Mouse (Mus musculus) spleen, postnatal 36 days (tissue): Measurements from ENCODE around the gene Hectd2.

Experiments
- DNase-seq, 2 experiments: peaks; one replicate each; pipeline ENCODE4 v3.0.0; 2022; ENCODE audit warnings: low spot score in 2 of 2, mixed read lengths in 1 of 2

Gene Hectd2

DNA sequence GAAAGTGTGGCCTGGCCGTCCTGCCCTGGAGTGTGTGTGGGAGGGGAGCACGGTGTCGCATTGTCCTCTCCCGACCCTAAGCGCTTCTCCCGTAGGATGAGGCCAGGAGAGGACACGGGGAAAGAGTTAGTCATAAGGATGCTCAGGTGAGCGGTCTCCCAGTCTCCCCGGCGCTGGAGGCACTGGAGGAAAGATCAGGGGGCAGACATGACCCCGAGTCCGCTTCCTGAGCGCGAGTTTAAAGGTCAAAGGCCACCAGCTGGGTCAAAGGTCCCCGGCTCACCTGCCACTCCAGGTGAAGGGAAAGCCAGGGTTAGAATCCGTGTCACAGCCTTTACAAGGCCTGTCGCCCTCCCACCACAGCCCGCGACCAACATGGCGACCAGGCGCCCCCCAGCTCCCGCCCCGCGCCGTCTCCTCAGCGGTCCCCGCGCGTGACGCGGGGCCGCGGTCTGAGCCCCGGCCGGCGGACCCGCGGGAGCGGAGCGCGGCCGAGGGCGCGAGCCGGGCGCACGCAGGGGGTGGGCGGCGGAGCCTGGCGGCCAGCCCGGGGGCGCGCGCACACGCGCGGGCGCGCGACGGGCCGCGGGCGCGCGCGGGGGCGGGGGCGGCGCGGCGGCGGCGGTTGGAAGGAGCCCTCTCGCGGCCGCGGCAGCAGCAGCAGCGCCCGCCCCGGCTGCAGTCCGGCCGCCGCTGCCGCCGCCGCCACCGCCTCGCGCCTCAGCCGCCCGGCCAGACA lies at the start of gene Hectd2:
Gene Hectd2 (plus strand): TSS at position 594 of the 739 bp plus-strand sequence.
- peak; percentile 21 to 24 for DNase-seq

GRCm38 (mm10) chr19:36504716-36505115 lies 49.7 kb upstream of the Hectd2 start:
- DNase-seq: no peak

DNA sequence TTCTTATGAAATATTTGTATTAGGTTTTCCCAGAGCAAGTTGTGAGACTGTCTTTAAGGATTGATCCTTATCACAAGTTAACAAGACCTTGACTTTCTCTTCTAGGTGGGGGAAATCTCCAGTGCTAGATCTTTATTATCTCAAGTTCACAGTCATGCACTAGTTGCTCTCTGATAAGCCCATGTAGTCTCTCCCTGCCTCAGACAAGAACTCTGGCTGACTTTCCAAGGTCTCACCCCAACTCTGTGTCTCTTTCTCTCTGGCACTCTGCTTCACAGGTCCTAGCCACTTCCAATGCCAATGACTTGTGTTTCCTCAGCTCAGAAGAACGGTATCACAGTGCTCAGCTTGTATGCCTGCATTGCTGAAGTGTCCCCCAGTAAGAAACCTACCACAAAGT lies 43.1 kb upstream of the Hectd2 start:
- DNase-seq: no peak

GRCm38 (mm10) chr19:36518461-36518860 lies 36.0 kb upstream of the Hectd2 start:
- DNase-seq: no peak

GRCm38 (mm10) chr19:36521568-36521967 lies 32.9 kb upstream of the Hectd2 start:
- no peak for DNase-seq

DNA sequence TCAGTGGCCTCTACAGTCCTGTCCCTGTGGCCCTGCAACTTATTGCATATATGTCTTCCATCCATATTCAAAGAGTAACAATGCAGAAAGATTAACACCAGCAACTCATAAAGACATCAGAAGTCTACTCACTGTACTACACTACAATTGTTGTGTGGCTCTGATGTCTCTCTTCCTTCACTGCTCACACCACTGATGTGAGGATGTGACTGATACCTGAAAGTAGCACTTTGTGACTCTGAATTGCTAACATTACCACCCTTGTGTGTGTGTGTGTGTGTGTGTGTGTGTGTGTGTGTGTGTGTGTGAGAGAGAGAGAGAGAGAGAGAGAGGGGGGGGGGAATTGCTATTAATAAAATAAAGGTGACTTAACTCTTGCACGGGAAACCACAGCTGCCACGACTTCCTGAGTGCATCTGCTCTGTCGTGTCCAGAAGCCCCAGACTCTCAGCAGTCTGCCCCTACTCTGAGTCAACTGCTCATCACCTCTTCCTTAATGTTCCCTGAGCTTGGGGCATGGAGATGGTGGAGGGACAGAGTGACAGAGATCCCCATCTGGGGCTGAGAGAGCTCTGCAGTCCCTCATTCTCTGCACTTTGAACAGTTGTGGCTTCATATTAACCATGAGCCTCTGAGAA lies 31.8 kb upstream of the Hectd2 start:
- DNase-seq: peak; percentile 33

DNA sequence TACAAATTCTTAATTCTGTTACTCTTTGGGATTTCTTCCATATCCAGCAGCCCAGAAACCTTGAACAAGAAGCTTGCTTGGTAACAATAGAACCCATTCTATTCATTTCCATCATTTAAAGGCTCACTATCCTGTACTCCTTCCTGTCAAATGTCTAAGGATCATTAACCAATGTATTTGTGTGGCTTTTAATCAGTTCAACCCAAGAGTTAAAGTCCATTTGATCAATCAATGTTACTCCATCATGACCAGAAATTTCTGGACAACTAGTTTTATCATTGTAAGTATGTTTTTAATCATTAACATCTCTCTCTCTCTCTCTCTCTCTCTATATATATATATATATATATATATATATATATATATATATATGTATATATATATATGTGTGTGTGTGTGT lies 29.4 kb upstream of the Hectd2 start:
- no peak for DNase-seq

- DNase-seq: no peak
These were observed 21.4 kb upstream of the Hectd2 start for GRCm38 (mm10) chr19:36533082-36533481.

- peak; percentile 17 to 20 for DNase-seq
These were observed 20.3 kb upstream of the Hectd2 start for GRCm38 (mm10) chr19:36534011-36534765.

DNA sequence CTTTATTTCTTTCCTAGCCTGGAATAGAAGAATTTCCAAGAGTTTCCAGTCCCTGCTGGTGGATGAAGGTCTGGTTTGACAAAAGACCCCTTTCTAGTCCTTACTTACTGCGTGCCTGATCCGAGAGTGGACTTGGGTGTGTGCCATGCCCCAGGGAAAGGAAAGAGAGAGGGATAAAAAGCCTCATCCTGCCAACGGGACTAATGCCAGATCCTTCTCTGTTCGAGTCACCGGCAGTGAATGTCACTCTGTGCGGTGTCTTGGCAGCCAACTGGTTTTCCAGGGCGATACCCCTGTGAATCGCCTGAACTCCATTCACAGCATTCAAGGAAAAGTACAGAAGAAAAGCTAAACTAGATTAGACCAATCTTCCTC lies 19.7 kb upstream of the Hectd2 start:
- DNase-seq: no peak

DNA sequence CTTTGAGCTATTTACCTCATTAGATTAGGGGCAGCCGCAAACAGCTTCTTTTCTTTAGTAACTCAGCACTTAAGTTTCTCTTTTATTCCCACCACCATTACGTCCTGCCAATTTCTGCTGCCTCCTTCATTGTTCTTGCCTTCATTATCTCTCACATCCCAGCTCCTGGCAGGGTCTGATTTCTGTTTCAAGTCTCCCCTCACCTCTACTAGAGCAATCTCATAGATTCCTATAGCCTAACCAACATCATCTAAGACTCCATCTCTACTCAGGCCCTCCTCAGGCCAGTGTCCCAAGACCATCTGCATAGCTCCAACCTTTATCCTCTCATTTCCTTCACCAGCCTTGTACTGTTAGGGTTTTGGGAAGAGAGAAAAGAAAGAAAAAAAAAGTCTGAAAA lies 19.3 kb upstream of the Hectd2 start:
- no peak for DNase-seq

DNA sequence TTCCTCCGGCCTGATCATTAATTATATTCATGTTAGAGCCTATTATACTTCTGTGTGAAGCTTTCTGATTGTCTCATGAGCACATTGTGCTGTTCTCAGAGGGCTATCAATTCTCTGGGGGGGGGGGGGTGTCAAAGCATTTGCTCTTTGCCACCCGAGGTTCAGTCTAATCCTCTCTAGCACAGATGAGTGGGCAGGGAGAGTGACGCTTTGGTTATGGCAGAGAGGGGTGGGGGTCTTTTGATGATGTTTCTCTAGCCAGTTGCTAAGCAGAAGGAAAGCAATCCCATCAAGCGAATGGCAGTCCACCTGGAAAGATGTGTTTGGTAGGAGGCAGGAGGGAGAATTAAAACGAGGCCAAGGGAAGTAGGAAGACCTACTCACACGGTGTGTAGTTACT lies 18.6 kb upstream of the Hectd2 start:
- no peak for DNase-seq

DNA sequence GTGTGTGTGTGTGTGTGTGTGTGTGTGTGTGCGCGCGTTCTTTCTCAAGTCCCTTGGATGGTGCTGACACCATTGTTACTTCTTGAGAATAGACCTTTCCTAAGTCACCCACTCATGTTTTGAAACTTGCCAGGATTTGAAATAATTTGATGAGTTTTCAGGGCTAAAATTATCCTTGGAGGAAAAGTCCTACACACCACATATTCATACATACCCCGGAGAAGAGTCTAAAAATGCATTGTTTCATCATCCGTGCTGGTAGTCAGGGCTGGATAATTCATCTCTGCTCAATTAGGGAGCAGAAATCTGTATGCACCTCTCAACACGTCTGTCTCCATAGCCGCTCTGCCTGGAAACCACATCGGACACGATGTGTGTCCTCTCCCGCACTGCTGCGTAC lies 17.5 kb upstream of the Hectd2 start:
- DNase-seq: no peak

DNA sequence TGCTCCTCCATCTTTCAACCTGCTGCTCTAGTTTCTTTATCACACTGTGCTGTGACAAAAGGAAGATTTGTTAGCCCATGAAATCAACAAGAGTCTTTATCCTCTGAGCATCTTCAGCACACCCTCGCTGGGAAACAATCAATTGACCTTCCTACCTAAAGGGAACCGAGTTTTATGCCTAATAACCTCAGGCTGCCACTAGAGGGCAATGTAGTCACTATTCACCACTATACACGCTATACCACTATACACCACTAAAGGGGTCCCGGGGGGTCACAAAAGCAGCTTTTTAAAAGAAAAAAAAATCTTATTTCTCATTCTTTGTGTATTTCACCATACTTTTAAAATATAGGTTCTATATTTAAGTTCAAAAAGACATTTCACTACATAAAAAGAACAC lies 15.9 kb upstream of the Hectd2 start:
- peak in 1 of 2 experiments; percentile 20 for DNase-seq

GRCm38 (mm10) chr19:36539311-36539710 lies 15.1 kb upstream of the Hectd2 start:
- no peak for DNase-seq

DNA sequence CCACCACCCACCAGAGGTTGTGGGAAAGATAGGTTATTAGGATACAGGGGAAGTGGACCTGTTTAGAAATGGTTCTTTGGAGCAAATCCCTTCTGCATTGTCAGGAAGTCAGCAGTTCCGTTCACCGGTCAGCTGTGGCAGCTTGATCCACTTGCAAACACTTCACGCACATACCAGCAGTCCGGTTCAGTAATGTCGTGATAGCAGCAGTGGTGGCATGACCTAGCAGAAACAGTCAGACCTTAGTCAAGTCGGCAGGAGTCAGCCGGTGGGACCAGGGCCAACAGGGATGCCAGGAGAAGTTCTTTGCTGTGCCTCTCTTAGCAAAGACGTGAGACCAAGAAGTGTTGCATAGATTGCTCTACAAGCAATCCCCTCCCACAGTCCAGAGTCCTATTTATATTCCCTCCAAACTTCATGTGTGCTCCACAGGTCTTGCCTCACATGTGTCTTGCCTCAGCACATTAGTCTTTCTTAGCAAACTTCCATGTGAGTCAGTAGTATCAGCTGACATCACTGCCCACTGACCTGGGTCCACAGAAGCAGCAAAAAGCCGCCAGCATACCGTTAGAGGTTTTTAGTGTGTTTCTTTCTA lies 14.3 kb upstream of the Hectd2 start:
- DNase-seq: no peak

- DNase-seq: no peak
These were observed 13.7 kb upstream of the Hectd2 start for GRCm38 (mm10) chr19:36540776-36541175.

DNA sequence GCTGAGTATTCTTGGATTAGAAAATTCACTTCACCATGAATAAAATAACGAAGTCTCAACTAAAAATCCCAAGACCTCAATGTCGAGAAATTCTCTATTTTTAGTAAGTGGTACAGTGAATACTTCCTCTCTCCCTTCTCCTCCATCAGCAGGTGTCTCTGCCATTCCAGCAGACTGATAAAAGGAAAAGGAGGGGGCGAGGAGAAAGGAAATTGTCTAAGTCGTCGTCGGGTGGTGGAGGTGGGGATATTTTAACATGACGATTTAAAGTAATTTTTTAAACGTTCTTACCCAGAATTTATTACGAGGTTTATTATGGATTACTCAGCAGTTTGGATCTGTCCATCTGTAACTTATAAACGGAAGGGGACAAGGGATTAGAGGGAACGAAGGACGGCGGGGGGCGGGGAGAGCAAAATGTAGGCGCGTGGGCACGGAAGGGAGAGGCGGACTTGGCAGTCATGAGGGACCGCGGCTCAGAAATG lies 836 bp upstream of the Hectd2 start:
- DNase-seq: no peak

DNA sequence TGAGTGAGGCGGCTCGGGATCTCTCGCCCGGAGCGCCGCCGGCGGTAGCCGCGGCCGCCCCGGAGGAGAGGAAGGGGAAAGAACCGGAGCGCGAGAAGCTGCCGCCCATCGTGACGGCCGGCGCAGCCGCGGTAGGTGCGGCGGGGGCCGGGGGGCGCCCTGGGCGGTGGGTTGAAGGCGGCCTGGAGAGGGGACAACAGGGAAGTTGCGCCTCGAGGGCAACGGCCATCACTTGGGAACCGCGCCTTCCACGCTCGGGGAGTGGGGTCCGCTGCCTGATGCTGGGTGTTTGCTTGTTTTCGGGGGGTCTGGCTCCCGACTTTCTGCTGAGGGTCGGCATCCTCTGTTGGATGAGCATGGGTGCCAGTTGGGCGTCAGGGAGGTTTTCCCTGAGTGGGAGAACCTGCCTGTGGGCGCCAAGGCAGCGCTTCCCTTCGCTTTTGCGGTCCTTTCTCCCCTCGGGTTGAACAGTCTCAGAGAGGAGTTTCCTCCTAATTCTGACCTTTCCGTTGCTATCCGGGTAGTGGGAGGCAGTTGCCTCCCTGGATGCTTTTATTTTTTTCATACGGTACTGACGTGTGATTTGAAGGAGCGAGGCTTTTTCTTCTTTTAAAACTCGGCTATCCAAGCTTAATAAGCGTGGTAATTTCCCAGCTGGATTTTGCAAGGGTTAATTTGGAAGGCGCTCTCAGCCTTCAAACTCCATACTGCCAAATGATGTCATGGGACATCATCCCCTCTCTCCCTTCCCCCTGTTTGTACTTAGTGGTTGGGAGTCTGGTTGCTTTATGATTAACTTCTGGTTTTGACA lies 551 bp downstream of the Hectd2 start:
- no peak for DNase-seq

DNA sequence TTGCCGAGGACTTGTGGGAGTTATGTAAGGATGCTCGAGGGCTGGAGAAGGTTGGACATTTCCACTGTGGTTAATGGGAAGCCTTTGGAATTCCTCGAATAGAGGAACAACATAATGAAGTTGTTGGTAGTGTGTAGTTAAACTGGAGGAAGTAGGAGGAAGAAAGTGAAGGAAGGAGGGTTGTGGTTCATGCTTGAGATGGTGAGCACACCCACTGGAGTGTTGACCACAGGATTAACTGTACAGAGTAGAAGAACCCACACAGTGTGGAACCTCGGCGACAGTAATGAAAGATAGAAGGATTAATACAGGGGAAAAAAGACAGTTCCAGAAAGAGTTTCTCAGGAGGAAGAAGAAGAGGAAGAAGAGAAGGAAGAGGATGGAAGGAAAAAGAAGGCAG lies 4.9 kb downstream of the Hectd2 start:
- DNase-seq: no peak

DNA sequence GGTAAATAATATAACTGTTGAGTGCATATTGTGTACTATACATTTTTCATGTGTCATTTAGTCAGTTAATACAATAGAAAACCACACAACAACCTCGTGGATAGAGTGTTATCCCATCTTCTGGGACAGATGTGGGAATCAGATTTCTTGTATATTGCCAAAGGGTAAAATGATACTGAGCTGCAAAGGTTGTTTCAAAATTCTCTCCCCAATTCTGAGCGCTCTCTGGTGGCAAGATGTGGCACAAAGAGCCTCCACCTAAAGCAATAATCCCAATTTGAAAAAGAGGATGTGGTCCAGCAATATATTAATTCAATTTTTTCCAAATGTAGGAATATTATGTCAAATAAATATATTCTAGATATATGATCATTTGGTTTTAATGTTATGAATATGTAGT lies 5.7 kb downstream of the Hectd2 start:
- no peak for DNase-seq
